Mouse (Mus musculus) erythroblast, embryonic 14.5 days (primary cell): Measurements from ENCODE around the gene Zfpm1. TPM values are rescaled to one million over a fixed set of nuclear protein-coding genes. Genes with fewer than 3 reads are reported as not detected.

ENCODE experiments used
- H3K27me3 ChIP-seq: 2 replicates; pipeline ENCODE4 v1.6.1; 2012; ENCODE audit warnings: inconsistent platforms; ENCODE audit not compliant: control insufficient read depth
- H3K36me3 ChIP-seq: 2 replicates; pipeline ENCODE4 v1.6.1; 2012; ENCODE audit warnings: mild to moderate bottlenecking, inconsistent platforms; ENCODE audit not compliant: control insufficient read depth
- H3K4me1 ChIP-seq: 2 replicates; pipeline ENCODE4 v1.6.1; 2012; ENCODE audit warnings: inconsistent platforms; ENCODE audit not compliant: control insufficient read depth
- H3K4me3 ChIP-seq: replicated peaks from 2 replicates; pipeline ENCODE3; 2012; ENCODE audit warnings: moderate library complexity, mild to moderate bottlenecking, inconsistent platforms
- H3K9me3 ChIP-seq: 2 replicates; pipeline ENCODE4 v1.6.1; 2012; ENCODE audit warnings: low read length, inconsistent platforms, mixed read lengths; ENCODE audit not compliant: control insufficient read depth
- GATA1 ChIP-seq: IDR thresholded peaks from 2 replicates; pipeline ENCODE4 v1.6.1; 2012; ENCODE audit warnings: low read length, inconsistent platforms, mixed read lengths
- TAL1 ChIP-seq: IDR thresholded peaks from 3 replicates; pipeline ENCODE4 v1.6.1; 2012; ENCODE audit warnings: low read length, inconsistent platforms, mixed read lengths
- polyA plus RNA-seq: library from polyadenylated mRNA; stranded (reverse); fragments of >175 nt; gene quantifications from 2 replicates; pipeline ENCODE4 v1.2.3, GENCODE M21; 2012

Gene Zfpm1
- polyA plus RNA-seq, 1 experiment, result 331 TPM

DNA sequence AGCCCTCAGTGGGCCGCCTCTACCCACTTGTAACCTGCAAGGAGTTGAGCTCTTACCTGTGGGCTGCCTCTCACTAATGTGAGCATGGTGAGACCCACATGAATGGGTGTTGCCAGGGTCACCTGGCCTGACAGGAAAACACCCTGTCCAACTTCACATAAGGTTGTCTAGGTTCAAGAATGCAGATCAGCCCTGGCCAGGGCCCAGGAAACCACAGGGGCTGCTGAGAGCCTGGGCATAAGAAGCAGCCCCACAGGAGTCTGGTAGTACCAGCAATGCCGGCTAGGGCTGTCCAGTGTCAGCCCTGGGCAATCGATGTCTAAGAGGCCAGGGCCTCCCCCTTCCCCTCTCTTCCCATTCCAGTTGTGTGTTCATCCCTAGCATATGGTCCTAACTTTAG lies 6.4 kb downstream of the Zfpm1 start:
- peaks cover 100% of the 10 kb centered on the region for H3K36me3 ChIP-seq
- H3K4me3 ChIP-seq, result peak overlapping the region; percentile 84
- no peaks in the 10 kb centered on the region for H3K9me3 ChIP-seq
- TF ChIP-seq GATA1 (no peak), TAL1 (no peak)
- H3K4me1 ChIP-seq, result peaks cover 95% of the 10 kb centered on the region
- no peaks in the 10 kb centered on the region for H3K27me3 ChIP-seq

GRCm38 (mm10) chr8:122291075-122291474 lies 9.1 kb downstream of the Zfpm1 start:
- Histone ChIP-seq H3K27me3 (no peaks in the 10 kb centered on the region), H3K36me3 (peaks cover 100% of the 10 kb centered on the region), H3K4me3 (peak overlapping the region; percentile 84), H3K4me1 (peaks cover 100% of the 10 kb centered on the region), H3K9me3 (no peaks in the 10 kb centered on the region)
- TF ChIP-seq GATA1, result no peak
- TF ChIP-seq TAL1, result no peak

GRCm38 (mm10) chr8:122291549-122291948 lies 9.6 kb downstream of the Zfpm1 start:
- H3K36me3 ChIP-seq, result peaks cover 100% of the 10 kb centered on the region
- peak overlapping the region; percentile 84 for H3K4me3 ChIP-seq

DNA sequence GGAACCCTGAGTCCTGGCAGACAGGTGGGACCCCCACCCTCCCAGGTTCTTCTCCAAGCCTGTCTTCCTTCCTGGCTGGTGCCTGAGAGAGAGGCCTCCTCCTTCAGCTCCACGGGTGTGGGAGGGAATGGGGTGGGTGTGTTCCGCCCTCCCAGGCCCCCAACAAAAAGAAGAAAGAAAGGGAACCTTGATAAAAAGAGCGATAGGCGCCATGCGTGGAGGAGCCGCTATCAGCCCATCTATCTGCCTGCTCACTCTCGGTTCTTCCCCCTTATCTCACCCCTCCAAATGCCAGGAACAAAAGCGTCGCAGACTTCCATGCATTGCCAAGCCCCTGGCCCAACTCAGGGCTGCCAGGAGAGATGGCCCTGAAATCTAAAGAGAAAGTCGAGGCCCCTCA lies 11.5 kb downstream of the Zfpm1 start:
- Histone ChIP-seq H3K36me3 (peaks cover 100% of the 10 kb centered on the region), H3K4me1 (peaks cover 100% of the 10 kb centered on the region)

More at GRCm38 (mm10) chr8:122291549-122291948, 9.6 kb downstream of the Zfpm1 start:
- Histone ChIP-seq H3K27me3 (no peaks in the 10 kb centered on the region), H3K4me1 (peaks cover 100% of the 10 kb centered on the region), H3K9me3 (no peaks in the 10 kb centered on the region)
- TF ChIP-seq GATA1 (no peak), TAL1 (no peak)

DNA sequence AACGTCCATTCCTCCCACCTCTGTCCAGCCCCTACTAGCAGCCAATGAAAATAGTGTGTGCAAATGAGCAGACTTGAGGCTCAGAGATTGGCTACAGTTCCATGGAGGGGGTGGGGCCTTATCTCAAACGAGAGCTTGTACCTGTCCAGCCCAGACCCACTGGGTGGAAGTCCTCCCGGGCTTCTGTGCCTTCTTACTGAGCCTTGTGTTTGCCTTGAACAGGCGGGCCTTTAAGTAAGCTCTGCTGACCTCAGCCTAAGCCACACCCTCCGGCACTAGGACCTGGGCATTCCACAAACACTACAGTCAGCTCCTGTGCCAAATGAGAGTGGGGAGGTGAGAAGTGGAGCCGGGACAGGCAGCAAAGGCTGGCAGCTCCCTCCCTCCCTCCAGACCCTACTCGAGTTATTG lies 12.3 kb downstream of the Zfpm1 start:
- no peak for TF ChIP-seq TAL1
- TF ChIP-seq GATA1, result no peak
- peaks cover 100% of the 10 kb centered on the region for H3K4me1 ChIP-seq
- peak overlapping the region; percentile 52 for H3K4me3 ChIP-seq
- H3K9me3 ChIP-seq, result no peaks in the 10 kb centered on the region
- no peaks in the 10 kb centered on the region for H3K27me3 ChIP-seq
- H3K36me3 ChIP-seq, result peaks cover 100% of the 10 kb centered on the region

More for the DNA sequence above, 11.5 kb downstream of the Zfpm1 start:
- no peaks in the 10 kb centered on the region for H3K9me3 ChIP-seq
- no peaks in the 10 kb centered on the region for H3K27me3 ChIP-seq
- TF ChIP-seq GATA1 (peak; percentile 66; the same call in 1 of the 2 replicates), TAL1 (no peak)
- H3K4me3 ChIP-seq, result peak overlapping the region; percentile 52

- peaks cover 100% of the 10 kb centered on the region for H3K36me3 ChIP-seq
Observed at GRCm38 (mm10) chr8:122295389-122295788, 13.4 kb downstream of the Zfpm1 start.

GRCm38 (mm10) chr8:122296173-122297001 lies 14.4 kb downstream of the Zfpm1 start:
- H3K27me3 ChIP-seq, result no peaks in the 10 kb centered on the region
- peaks cover 100% of the 10 kb centered on the region for H3K4me1 ChIP-seq
- H3K4me3 ChIP-seq, result peak overlapping the region; percentile 53
- TF ChIP-seq TAL1 (no peak), GATA1 (no peak; the same call in 1 of the 2 replicates)
- no peaks in the 10 kb centered on the region for H3K9me3 ChIP-seq
- H3K36me3 ChIP-seq, result peaks cover 100% of the 10 kb centered on the region

More at GRCm38 (mm10) chr8:122295389-122295788, 13.4 kb downstream of the Zfpm1 start:
- H3K27me3 ChIP-seq, result no peaks in the 10 kb centered on the region
- H3K4me3 ChIP-seq, result peak overlapping the region; percentile 52
- H3K4me1 ChIP-seq, result peaks cover 100% of the 10 kb centered on the region
- H3K9me3 ChIP-seq, result no peaks in the 10 kb centered on the region
- TF ChIP-seq GATA1 (no peak), TAL1 (no peak)

GRCm38 (mm10) chr8:122299581-122300254 lies 17.8 kb downstream of the Zfpm1 start:
- H3K36me3 ChIP-seq, result peaks cover 100% of the 10 kb centered on the region
- H3K4me3 ChIP-seq, result peak overlapping the region; percentile 21

DNA sequence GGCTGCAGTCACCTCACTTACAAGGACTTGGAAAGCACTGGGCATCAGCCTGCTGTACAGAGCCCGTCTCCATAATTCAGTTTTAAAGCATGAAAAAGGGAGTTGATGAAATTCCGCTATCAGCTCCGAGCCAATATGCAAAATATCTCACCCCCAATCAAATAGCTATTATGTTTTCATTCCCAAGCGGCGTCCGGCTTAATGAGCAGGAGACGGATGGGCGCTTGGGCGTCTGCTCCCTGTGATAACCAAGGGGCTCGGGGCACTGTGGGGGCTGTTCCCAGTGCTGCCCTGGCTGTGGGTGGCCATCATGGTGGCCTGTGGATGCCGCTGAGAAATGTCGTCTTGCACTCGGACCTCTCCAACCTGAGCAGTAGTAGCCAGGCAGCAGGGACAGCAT lies 19.1 kb downstream of the Zfpm1 start:
- H3K4me3 ChIP-seq, result peak overlapping the region; percentile 2
- no peaks in the 10 kb centered on the region for H3K9me3 ChIP-seq
- peaks cover 100% of the 10 kb centered on the region for H3K36me3 ChIP-seq
- TF ChIP-seq GATA1, result no peak
- TF ChIP-seq TAL1, result no peak
- peaks cover 100% of the 10 kb centered on the region for H3K4me1 ChIP-seq
- H3K27me3 ChIP-seq, result no peaks in the 10 kb centered on the region

More at GRCm38 (mm10) chr8:122299581-122300254, 17.8 kb downstream of the Zfpm1 start:
- Histone ChIP-seq H3K4me1 (peaks cover 100% of the 10 kb centered on the region), H3K27me3 (no peaks in the 10 kb centered on the region), H3K9me3 (no peaks in the 10 kb centered on the region)
- TF ChIP-seq GATA1 (no peak), TAL1 (no peak)
